Mouse (Mus musculus) midbrain, embryonic 16.5 days (tissue): Measurements from ENCODE around the gene Ano9. TPM values are rescaled to one million over a fixed set of nuclear protein-coding genes. Genes with fewer than 3 reads are reported as not detected.
A peak's percentile ranks its signal among the peaks of the same experiment; 100 is the strongest.

Experiments used
- ATAC-seq: fragments of 200-750 bp; cut with Nextera tagmentation; 2 replicates; pipeline ENCODE4 v1.8.0; 2017; ENCODE audit warnings: moderate TSS enrichment
- H3K27ac ChIP-seq: fragments of 300-500 bp; sonication (generic); 2 replicates; pipeline ENCODE4 v1.5.1; 2014; ENCODE audit warnings: mild to moderate bottlenecking, low read length, mixed read lengths
- H3K27me3 ChIP-seq: fragments of 300-500 bp; sonication (generic); 2 replicates; pipeline ENCODE4 v1.6.1; 2014; ENCODE audit warnings: low read depth, low read length, mixed read lengths; ENCODE audit not compliant: control insufficient read depth, insufficient read depth
- H3K36me3 ChIP-seq: fragments of 300-500 bp; sonication (generic); 2 replicates; pipeline ENCODE4 v1.6.1; 2014; ENCODE audit warnings: mild to moderate bottlenecking, low read length, moderate library complexity, mixed read lengths; ENCODE audit not compliant: control insufficient read depth, insufficient read depth
- H3K4me1 ChIP-seq: fragments of 300-500 bp; sonication (generic); 2 replicates; pipeline ENCODE4 v1.6.1; 2014; ENCODE audit warnings: mild to moderate bottlenecking, low read length, mixed read lengths; ENCODE audit not compliant: control insufficient read depth, insufficient read depth
- H3K4me2 ChIP-seq: fragments of 300-500 bp; sonication (generic); 2 replicates; pipeline ENCODE4 v1.6.1; 2014; ENCODE audit warnings: mild to moderate bottlenecking, low read length, mixed read lengths
- H3K4me3 ChIP-seq: fragments of 300-500 bp; sonication (generic); 2 replicates; pipeline ENCODE4 v1.5.1; 2014; ENCODE audit warnings: low read depth, mild to moderate bottlenecking, low read length, moderate library complexity, mixed read lengths
- H3K9ac ChIP-seq: fragments of 300-500 bp; sonication (generic); 2 replicates; pipeline ENCODE4 v1.6.1; 2014; ENCODE audit warnings: low read depth, low read length, mixed read lengths
- H3K9me3 ChIP-seq: fragments of 300-500 bp; sonication (generic); replicated peaks from 2 replicates; pipeline ENCODE4 v1.6.1; 2014; ENCODE audit warnings: mild to moderate bottlenecking, low read length, mixed read lengths; ENCODE audit not compliant: control insufficient read depth, poor library complexity, severe bottlenecking
- WGBS: fragments of 180-500 bp; shearing (Covaris S2); extraction: QIAGEN DNeasy Blood & Tissue Kit; methylation state at CpG from one replicate; pipeline ENCODE4 v1.1.7; 2014; 5-methylcytosine and 5-hydroxymethylcytosine counted together
- polyA plus RNA-seq: library from polyadenylated mRNA; unstranded; fragments of >200 nt; fragmentation: Nextera tagmentation; extraction: Ambion mirVana; gene quantifications from 2 replicates; pipeline ENCODE4 v1.2.1, GENCODE M21; 2015

Ano9 gene
- polyA plus RNA-seq, 1 experiment from 2014 or later, result 0.28 TPM

DNA sequence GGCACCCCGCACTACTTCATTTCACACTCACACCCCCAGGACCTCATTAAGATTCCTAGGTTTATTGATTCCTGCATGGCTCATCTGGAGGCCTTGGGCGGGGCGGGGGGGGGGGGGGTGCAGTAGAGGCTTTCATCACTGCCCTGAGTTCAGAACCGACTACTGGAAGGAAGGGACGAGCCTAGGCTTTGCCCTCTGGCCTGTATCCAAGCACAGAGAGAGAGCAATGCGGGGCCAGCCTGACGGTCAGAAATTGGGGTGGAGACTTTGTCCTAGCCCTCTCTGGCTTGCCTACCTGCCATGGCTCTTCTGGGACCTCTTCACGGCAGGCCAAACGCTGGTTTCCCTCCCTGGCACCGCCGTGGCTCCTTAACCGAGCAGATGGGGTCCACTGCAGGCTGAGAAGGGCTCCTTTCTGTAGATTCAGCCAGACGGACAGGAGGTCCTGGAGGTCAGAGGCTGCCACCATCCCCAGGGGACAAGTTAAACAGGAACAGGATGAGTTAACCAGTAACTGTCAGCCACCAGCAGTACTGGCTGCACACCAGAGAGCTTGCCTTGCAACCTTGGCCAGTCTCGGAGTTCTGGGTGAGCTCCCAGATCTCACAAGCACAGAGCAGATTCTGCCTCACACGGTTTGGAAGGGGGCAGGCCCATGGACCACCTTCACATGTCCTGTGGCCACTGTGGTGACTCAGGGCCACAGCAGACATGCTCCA, 23.0 kb downstream of the Ano9 start:
- Histone ChIP-seq H3K27me3 (peaks cover 19% of the 10 kb centered on the region), H3K27ac (no peak overlapping the region), H3K4me2 (no peak overlapping the region), H3K4me3 (no peak overlapping the region), H3K9me3 (no peaks in the 10 kb centered on the region), H3K4me1 (no peaks in the 10 kb centered on the region; the same call in 1 of the 2 replicates), H3K9ac (no peak overlapping the region), H3K36me3 (no peaks in the 10 kb centered on the region)
- ATAC-seq, result no peak
- WGBS, result 68% methylated on average over 15 of the region's 15 CpGs

DNA sequence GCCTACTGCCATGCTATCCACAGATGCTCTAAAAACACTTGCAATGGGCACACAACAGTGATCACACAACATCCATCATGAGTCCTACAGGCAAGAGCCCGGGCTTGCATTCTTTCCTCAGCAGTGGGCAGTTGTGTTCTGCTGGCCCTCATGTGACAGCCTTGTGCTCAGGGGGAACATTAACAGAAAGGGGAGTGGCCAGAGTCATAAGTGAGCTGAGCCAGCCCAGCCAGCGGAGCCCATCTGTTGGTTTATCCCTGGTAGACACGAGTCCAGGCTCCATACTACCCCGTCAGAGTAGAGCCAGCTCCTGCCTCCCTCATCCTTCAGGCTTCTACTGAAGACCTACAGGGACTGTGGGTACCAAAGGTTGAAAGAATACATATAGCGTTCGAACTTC, 23.7 kb downstream of the Ano9 start:
- Histone ChIP-seq H3K4me1 (no peaks in the 10 kb centered on the region), H3K9ac (no peak overlapping the region), H3K27ac (no peak overlapping the region), H3K4me3 (no peak overlapping the region), H3K9me3 (no peaks in the 10 kb centered on the region), H3K27me3 (peaks cover 19% of the 10 kb centered on the region), H3K4me2 (no peak overlapping the region), H3K36me3 (no peaks in the 10 kb centered on the region)
- WGBS, result 85% methylated on average over 6 of the region's 6 CpGs
- no peak for ATAC-seq

DNA sequence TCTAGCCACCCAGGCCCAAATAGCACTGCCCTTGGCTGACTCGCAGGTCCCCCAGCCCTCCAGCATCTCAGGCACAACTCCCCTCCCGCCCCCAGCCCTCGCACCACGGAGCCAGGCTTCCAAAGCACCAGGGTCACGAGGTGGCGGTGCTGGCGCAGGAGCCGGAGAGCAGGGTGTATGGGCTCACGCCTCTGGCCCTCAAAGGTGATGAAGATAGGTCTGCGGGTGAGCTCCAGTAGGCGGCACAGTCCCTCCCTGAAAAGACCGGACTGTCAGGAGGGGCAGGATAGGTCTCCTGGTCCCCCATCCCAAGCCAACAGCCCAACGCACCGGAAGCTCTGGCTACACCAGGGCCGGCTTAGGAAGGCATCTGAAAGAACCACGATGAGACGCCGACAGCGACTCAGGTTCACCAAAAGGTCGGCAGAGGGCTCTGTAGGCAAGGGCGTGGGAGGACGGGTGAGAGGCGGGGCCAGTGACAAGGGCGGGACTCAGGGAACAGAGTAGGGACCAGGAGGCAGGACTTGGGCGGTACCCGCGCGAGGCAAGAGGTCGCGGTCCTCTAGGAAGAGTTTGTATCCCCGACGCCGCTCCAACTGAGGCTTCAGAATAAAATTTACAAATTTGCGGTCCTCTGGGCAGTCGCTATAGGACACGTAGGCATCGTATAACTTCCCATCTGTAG, 25.4 kb downstream of the Ano9 start:
- H3K9me3 ChIP-seq, result no peaks in the 10 kb centered on the region
- ATAC-seq, result peak; percentile 83
- peaks cover 28% of the 10 kb centered on the region for H3K27me3 ChIP-seq
- no peak overlapping the region for H3K27ac ChIP-seq
- no peak overlapping the region for H3K9ac ChIP-seq
- 4% methylated on average over 37 of the region's 37 CpGs for WGBS
- peak overlapping the region; percentile 17; the same call in 1 of the 2 replicates for H3K4me3 ChIP-seq
- H3K36me3 ChIP-seq, result no peaks in the 10 kb centered on the region
- no peaks in the 10 kb centered on the region for H3K4me1 ChIP-seq
- H3K4me2 ChIP-seq, result peak overlapping the region; percentile 32

DNA sequence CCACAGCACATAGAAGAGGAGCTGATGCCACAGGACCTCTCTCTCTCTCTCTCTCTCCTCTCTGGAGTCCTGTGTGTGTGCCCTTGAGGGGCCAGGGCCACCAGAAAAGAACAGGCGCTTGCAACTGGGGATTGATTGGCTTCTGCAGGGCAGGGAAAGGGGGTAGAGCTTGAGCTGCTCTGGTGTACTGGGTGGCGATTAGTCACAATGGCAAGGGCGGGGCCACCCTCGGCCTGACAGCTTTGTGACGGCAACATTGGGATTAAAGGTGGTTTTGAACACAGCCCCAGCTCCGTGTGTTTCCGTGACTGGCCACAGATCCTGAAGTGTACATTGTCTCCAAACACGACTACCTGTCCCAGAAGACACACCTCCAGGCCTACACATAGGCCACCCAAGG, 27.4 kb downstream of the Ano9 start:
- Histone ChIP-seq H3K36me3 (no peaks in the 10 kb centered on the region), H3K9ac (no peak overlapping the region), H3K27ac (no peak overlapping the region), H3K4me1 (no peaks in the 10 kb centered on the region), H3K4me3 (no peak overlapping the region), H3K27me3 (peaks cover 28% of the 10 kb centered on the region), H3K9me3 (no peaks in the 10 kb centered on the region), H3K4me2 (no peak overlapping the region)
- ATAC-seq, result no peak
- 61% methylated on average over 8 of the region's 8 CpGs for WGBS

DNA sequence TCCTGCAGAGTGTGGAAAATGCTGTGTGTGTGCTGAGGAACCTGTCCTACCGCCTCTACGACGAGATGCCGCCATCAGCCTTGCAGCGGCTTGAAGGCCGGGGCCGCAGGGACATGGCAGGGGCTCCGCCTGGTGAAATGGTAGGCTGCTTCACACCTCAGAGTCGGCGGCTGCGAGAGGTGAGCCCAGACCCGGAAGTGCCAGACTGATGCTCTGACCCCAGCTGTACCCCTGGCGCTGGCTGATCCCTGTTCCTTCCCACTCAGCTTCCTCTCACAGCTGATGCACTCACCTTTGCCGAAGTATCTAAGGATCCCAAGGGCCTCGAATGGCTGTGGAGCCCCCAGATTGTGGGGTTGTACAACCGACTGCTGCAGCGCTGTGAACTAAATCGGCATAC, 29.1 kb downstream of the Ano9 start:
- Histone ChIP-seq H3K27me3 (peaks cover 28% of the 10 kb centered on the region), H3K36me3 (no peaks in the 10 kb centered on the region), H3K4me2 (no peak overlapping the region), H3K27ac (no peak overlapping the region), H3K9ac (no peak overlapping the region), H3K9me3 (no peaks in the 10 kb centered on the region), H3K4me1 (no peaks in the 10 kb centered on the region), H3K4me3 (no peak overlapping the region)
- 32% methylated on average over 18 of the region's 18 CpGs for WGBS
- ATAC-seq, result no peak

DNA sequence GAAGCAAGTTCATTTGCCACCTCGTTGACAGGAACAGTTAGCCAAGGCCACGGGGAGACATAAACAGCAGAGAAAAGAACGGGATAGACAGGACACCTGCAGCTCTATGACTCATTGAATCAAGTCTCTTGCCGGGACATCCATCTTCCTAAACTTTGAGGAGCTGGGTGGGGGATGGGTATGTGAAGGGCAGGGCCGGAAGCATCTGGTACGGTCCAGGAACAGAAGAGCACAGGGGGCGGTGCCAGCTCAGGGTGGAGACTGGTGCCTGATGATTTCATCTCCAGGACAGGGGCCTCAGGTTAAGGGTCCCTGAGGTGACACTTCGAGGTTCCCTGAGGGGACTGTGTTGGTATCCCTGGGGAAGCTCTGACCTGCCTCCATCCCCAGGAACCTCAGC, 29.7 kb downstream of the Ano9 start:
- Histone ChIP-seq H3K4me1 (no peaks in the 10 kb centered on the region), H3K4me3 (no peak overlapping the region), H3K36me3 (no peaks in the 10 kb centered on the region), H3K4me2 (no peak overlapping the region), H3K9me3 (no peaks in the 10 kb centered on the region), H3K27me3 (peaks cover 25% of the 10 kb centered on the region), H3K27ac (no peak overlapping the region), H3K9ac (no peak overlapping the region)
- WGBS, result 57% methylated on average over 8 of the region's 8 CpGs
- no peak for ATAC-seq

DNA sequence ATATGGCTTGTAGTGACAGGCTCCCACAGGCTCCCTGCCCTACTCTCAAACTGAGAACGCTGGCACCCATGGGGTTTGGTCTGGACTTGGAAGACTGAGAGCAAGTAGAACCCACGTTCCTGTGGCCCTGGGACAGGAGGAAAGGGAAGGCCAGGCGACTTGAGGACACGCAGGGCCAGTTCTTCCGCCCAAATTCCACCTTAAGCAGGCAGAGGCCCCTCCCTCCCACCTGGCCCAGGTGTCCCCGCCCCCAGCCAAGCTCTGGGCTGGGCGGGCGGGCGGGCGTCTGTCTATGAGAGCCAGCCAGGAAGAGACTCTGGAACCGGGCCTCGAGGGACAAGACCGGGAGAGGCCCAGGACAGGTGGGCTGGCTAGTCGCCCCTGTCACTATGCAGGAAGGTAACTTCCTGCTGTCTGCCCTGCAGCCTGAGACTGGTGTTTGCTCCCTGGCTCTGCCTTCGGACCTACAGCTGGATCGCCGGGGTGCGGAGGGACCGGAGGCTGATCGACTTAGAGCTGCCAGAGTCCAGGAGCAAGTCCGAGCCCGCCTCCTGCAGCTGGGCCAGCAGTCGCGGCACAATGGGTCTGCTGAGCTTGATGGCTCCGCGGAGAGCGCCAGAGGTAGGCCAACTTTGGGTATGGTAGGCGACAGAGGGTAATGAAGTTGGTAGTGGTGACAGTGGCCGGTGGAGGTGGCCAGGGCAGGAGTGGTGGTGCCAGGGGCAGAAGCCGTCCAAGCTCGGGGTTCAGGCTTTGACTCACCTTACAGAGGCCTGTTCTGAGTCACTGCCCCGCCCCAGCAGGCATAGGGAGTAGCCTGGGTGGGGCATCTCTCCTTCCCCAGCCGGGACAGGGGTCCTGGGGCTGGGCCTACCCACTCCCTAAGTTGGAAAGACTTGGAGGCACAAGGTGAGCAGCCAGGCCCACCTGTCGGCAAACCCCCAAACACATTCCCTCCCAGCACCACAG, 37.8 kb downstream of the Ano9 start:
- Histone ChIP-seq H3K27ac (no peak overlapping the region), H3K4me3 (no peak overlapping the region), H3K36me3 (no peaks in the 10 kb centered on the region), H3K4me1 (no peaks in the 10 kb centered on the region), H3K4me2 (no peak overlapping the region), H3K9me3 (no peaks in the 10 kb centered on the region), H3K27me3 (no peaks in the 10 kb centered on the region), H3K9ac (no peak overlapping the region)
- ATAC-seq, result no peak
- 26% methylated on average over 30 of the region's 34 CpGs for WGBS

DNA sequence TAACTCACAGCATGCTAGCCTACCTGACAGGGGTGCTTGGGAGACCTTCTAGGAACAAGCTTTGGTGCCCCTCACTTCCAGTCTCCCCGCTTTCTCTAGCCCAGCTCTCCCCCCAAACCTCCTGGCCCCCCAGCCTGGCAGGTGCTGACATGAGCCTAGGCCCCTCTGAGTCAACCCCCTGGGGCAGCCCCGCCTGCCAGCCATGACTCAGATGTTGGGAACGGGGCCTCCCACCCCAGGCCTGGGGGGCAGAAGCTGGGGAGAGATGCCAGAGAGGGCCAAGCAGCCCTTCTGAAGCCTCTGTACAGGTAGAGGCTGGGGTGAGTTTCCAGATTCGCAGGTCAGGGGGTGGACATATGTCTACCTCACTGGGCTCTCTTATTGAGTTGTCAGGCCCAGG, 38.7 kb downstream of the Ano9 start:
- 81% methylated on average over 4 of the region's 4 CpGs for WGBS
- Histone ChIP-seq H3K4me3 (no peak overlapping the region), H3K9me3 (no peaks in the 10 kb centered on the region), H3K27ac (no peak overlapping the region), H3K9ac (no peak overlapping the region), H3K4me1 (no peaks in the 10 kb centered on the region), H3K36me3 (no peaks in the 10 kb centered on the region), H3K4me2 (no peak overlapping the region), H3K27me3 (no peaks in the 10 kb centered on the region)
- no peak for ATAC-seq
